Mouse (Mus musculus): ENCODE data around the gene Notum. TPM values are rescaled to one million over a fixed set of nuclear protein-coding genes. Genes with fewer than 3 reads are reported as not detected.

Notum gene
- polyA plus RNA-seq, 1 experiment from 2014 or later: 2.5 TPM

GRCm38 (mm10) chr11:120618619-120619535 is 42.1 kb downstream of the Notum start:
- Histone ChIP-seq H3K4me1 (ENCODE audit: control insufficient read depth, insufficient read depth, low read length) (no peaks in the 10 kb centered on the region; the same call in 1 of the 2 replicates), H3K4me3 (ENCODE audit: low read depth, low read length) (no peak overlapping the region), H3K9ac (replicated peaks; ENCODE audit: low read length) (no peak overlapping the region), H3K36me3 (replicated peaks; ENCODE audit: control insufficient read depth, insufficient read depth, low read depth, low read length) (peaks cover 4% of the 10 kb centered on the region), H3K9me3 (replicated peaks; ENCODE audit: control insufficient read depth, low read length) (no peaks in the 10 kb centered on the region), H3K4me2 (ENCODE audit: low read depth, low read length) (no peak overlapping the region), H3K27me3 (ENCODE audit: control insufficient read depth, insufficient read depth, low read length) (no peaks in the 10 kb centered on the region), H3K27ac (replicated peaks; ENCODE audit: low read depth, low read length) (no peak overlapping the region)
- ATAC-seq (replicated peaks; ENCODE audit: insufficient number of reproducible peaks, low FRiP score, low TSS enrichment, low read depth) (no peak), DNase-seq (ENCODE audit: low spot score) (no peak)
- WGBS: 91% methylated on average over 25 of the region's 25 CpGs

- Histone ChIP-seq H3K9me3 (replicated peaks; ENCODE audit: control insufficient read depth, low read length) (no peaks in the 10 kb centered on the region), H3K4me1 (ENCODE audit: control insufficient read depth, insufficient read depth, low read length) (no peaks in the 10 kb centered on the region), H3K4me2 (ENCODE audit: low read depth, low read length) (peak within 1 kb of the TSS; percentile 85), H3K36me3 (replicated peaks; ENCODE audit: control insufficient read depth, insufficient read depth, low read depth, low read length) (peaks cover 6% of the 10 kb centered on the region), H3K27ac (replicated peaks; ENCODE audit: low read depth, low read length) (peak within 1 kb of the TSS; percentile 20; the same call in 1 of the 2 replicates), H3K27me3 (ENCODE audit: control insufficient read depth, insufficient read depth, low read length) (no peaks in the 10 kb centered on the region), H3K4me3 (ENCODE audit: low read depth, low read length) (peak within 1 kb of the TSS; percentile 75), H3K9ac (replicated peaks; ENCODE audit: low read length) (peak within 1 kb of the TSS; percentile 74)
- DNase-seq (ENCODE audit: low spot score): peak; percentile 94
- under 1% methylated on average over 56 of the region's 56 CpGs for WGBS
- peak; percentile 91 for ATAC-seq (replicated peaks; ENCODE audit: insufficient number of reproducible peaks, low FRiP score, low TSS enrichment, low read depth)
Measured at GRCm38 (mm10) chr11:120617519-120618112, 43.4 kb downstream of the Notum start, which contains the start of gene Pcyt2. TSS of gene Pcyt2 (minus strand) at chr11:120617936.

- Histone ChIP-seq H3K27me3 (ENCODE audit: control insufficient read depth, insufficient read depth, low read length) (no peaks in the 10 kb centered on the region), H3K4me1 (ENCODE audit: control insufficient read depth, insufficient read depth, low read length) (no peaks in the 10 kb centered on the region), H3K36me3 (replicated peaks; ENCODE audit: control insufficient read depth, insufficient read depth, low read depth, low read length) (peaks cover 9% of the 10 kb centered on the region), H3K27ac (replicated peaks; ENCODE audit: low read depth, low read length) (no peak overlapping the region), H3K4me3 (ENCODE audit: low read depth, low read length) (peak overlapping the region; percentile 75), H3K4me2 (ENCODE audit: low read depth, low read length) (peak overlapping the region; percentile 85), H3K9me3 (replicated peaks; ENCODE audit: control insufficient read depth, low read length) (no peaks in the 10 kb centered on the region), H3K9ac (replicated peaks; ENCODE audit: low read length) (peak overlapping the region; percentile 74)
- no peak for DNase-seq (ENCODE audit: low spot score)
- no peak for ATAC-seq (replicated peaks; ENCODE audit: insufficient number of reproducible peaks, low FRiP score, low TSS enrichment, low read depth)
- WGBS: 55% methylated on average over 4 of the region's 4 CpGs
Measured at GRCm38 (mm10) chr11:120616617-120617294, 44.2 kb downstream of the Notum start.

- Histone ChIP-seq H3K4me2 (ENCODE audit: low read depth, low read length) (no peak overlapping the region), H3K4me1 (ENCODE audit: control insufficient read depth, insufficient read depth, low read length) (no peaks in the 10 kb centered on the region), H3K4me3 (ENCODE audit: low read depth, low read length) (no peak overlapping the region), H3K27ac (replicated peaks; ENCODE audit: low read depth, low read length) (no peak overlapping the region), H3K9me3 (replicated peaks; ENCODE audit: control insufficient read depth, low read length) (no peaks in the 10 kb centered on the region), H3K9ac (replicated peaks; ENCODE audit: low read length) (no peak overlapping the region), H3K36me3 (replicated peaks; ENCODE audit: control insufficient read depth, insufficient read depth, low read depth, low read length) (peaks cover 9% of the 10 kb centered on the region), H3K27me3 (ENCODE audit: control insufficient read depth, insufficient read depth, low read length) (no peaks in the 10 kb centered on the region)
- ATAC-seq (replicated peaks; ENCODE audit: insufficient number of reproducible peaks, low FRiP score, low TSS enrichment, low read depth) (no peak), DNase-seq (ENCODE audit: low spot score) (no peak)
- WGBS: 90% methylated on average over 11 of the region's 11 CpGs
Measured at GRCm38 (mm10) chr11:120615606-120616203, 45.3 kb downstream of the Notum start.

- H3K36me3 ChIP-seq (replicated peaks; ENCODE audit: control insufficient read depth, insufficient read depth, low read depth, low read length): peaks cover 9% of the 10 kb centered on the region
- DNase-seq (ENCODE audit: low spot score): no peak
- no peaks in the 10 kb centered on the region for H3K4me1 ChIP-seq (ENCODE audit: control insufficient read depth, insufficient read depth, low read length)
- H3K9ac ChIP-seq (replicated peaks; ENCODE audit: low read length): no peak overlapping the region
- no peak overlapping the region for H3K4me2 ChIP-seq (ENCODE audit: low read depth, low read length)
- 91% methylated on average over 6 of the region's 6 CpGs for WGBS
- H3K4me3 ChIP-seq (ENCODE audit: low read depth, low read length): no peak overlapping the region
- no peaks in the 10 kb centered on the region for H3K27me3 ChIP-seq (ENCODE audit: control insufficient read depth, insufficient read depth, low read length)
- ATAC-seq (replicated peaks; ENCODE audit: insufficient number of reproducible peaks, low FRiP score, low TSS enrichment, low read depth): no peak
- H3K9me3 ChIP-seq (replicated peaks; ENCODE audit: control insufficient read depth, low read length): no peaks in the 10 kb centered on the region
- no peak overlapping the region for H3K27ac ChIP-seq (replicated peaks; ENCODE audit: low read depth, low read length)
Measured at GRCm38 (mm10) chr11:120615167-120615566, 45.8 kb downstream of the Notum start.

GRCm38 (mm10) chr11:120613976-120614375 is 47.0 kb downstream of the Notum start:
- 86% methylated on average over 8 of the region's 8 CpGs for WGBS
- Histone ChIP-seq H3K27ac (replicated peaks; ENCODE audit: low read depth, low read length) (no peak overlapping the region), H3K4me2 (ENCODE audit: low read depth, low read length) (no peak overlapping the region), H3K27me3 (ENCODE audit: control insufficient read depth, insufficient read depth, low read length) (no peaks in the 10 kb centered on the region), H3K36me3 (replicated peaks; ENCODE audit: control insufficient read depth, insufficient read depth, low read depth, low read length) (peaks cover 9% of the 10 kb centered on the region), H3K4me3 (ENCODE audit: low read depth, low read length) (no peak overlapping the region), H3K9me3 (replicated peaks; ENCODE audit: control insufficient read depth, low read length) (no peaks in the 10 kb centered on the region), H3K9ac (replicated peaks; ENCODE audit: low read length) (no peak overlapping the region), H3K4me1 (ENCODE audit: control insufficient read depth, insufficient read depth, low read length) (no peaks in the 10 kb centered on the region; the same call in 1 of the 2 replicates)
- DNase-seq (ENCODE audit: low spot score): no peak
- ATAC-seq (replicated peaks; ENCODE audit: insufficient number of reproducible peaks, low FRiP score, low TSS enrichment, low read depth): no peak

GRCm38 (mm10) chr11:120613481-120613972 is 47.4 kb downstream of the Notum start:
- no peak overlapping the region for H3K27ac ChIP-seq (replicated peaks; ENCODE audit: low read depth, low read length)
- H3K36me3 ChIP-seq (replicated peaks; ENCODE audit: control insufficient read depth, insufficient read depth, low read depth, low read length): peaks cover 9% of the 10 kb centered on the region
- H3K4me1 ChIP-seq (ENCODE audit: control insufficient read depth, insufficient read depth, low read length): peaks cover under 1% of the 10 kb centered on the region; the same call in 1 of the 2 replicates
- no peak for DNase-seq (ENCODE audit: low spot score)
- H3K27me3 ChIP-seq (ENCODE audit: control insufficient read depth, insufficient read depth, low read length): no peaks in the 10 kb centered on the region
- H3K9ac ChIP-seq (replicated peaks; ENCODE audit: low read length): no peak overlapping the region
- 87% methylated on average over 10 of the region's 10 CpGs for WGBS
- no peak for ATAC-seq (replicated peaks; ENCODE audit: insufficient number of reproducible peaks, low FRiP score, low TSS enrichment, low read depth)
- no peak overlapping the region for H3K4me3 ChIP-seq (ENCODE audit: low read depth, low read length)
- H3K4me2 ChIP-seq (ENCODE audit: low read depth, low read length): no peak overlapping the region
- H3K9me3 ChIP-seq (replicated peaks; ENCODE audit: control insufficient read depth, low read length): no peaks in the 10 kb centered on the region
